Comparison of ENCODE assay signal across 17 mouse cellular contexts in the genomic region with DNA sequence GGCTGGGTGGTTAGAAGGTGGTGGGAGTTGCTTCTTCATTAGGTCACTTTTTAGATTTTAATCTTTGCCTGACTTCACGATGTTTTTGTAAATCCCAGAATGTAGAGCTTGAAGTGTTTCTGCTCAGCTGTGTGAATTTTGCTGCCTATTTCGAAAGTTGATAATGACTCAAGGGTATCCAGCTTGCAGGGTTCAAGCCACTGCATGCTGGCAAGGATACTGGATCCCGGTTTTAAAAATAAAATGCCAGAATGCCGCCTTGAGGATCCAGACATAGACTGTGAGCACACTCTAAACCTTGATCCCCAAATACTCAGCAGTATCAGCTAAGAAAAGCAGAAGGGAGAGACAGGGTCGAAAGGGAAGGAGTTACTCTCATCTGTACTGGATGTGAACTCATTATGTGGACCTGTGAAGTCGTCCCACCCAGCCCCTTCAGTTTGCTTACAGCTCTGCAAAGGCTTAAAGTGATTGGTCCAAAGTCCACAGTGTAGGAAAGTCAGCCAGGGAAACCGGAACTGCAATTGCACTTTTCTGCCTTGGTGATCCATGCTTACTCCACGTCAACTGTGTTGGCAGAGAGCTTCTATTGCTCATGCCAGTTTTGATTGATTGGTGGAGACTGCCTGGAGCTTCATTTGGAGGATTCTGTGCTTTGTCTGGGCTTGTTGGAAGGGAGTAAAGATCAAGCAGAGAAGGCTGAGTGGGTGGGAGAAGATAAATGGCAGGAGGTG. TPM values are rescaled to one million over a fixed set of nuclear protein-coding genes. Genes with fewer than 3 reads are reported as not detected.
DNase-seq lines count a peak whose midpoint lies in the region; ATAC-seq and TF ChIP-seq lines count a peak whose summit lies in the region.
"Had no signal": no experiment of that assay in that cellular context is flagged by ENCODE, and none has a peak within 500 bp of the region (broad histone marks: within the 10 kb centered on the region; RNA-seq: fewer than 3 reads in every experiment).

No protein-coding gene starts in this region.

- H3K4me2 ChIP-seq in forebrain, embryonic 16.5 days (ENCODE audit: low read length) = no peak overlapping the region
- H3K4me2 ChIP-seq in forebrain, embryonic 14.5 days (ENCODE audit: low read length) = no peak overlapping the region
- H3K4me2 ChIP-seq in limb, embryonic 14.5 days (replicated peaks; ENCODE audit: low read depth, low read length, severe bottlenecking) = no peak overlapping the region
- no peak overlapping the region for H3K4me2 ChIP-seq in intestine, embryonic 14.5 days (ENCODE audit: low read length)
- no peak overlapping the region for H3K4me2 ChIP-seq in stomach, postnatal 0 days (replicated peaks; ENCODE audit: low read depth)
- H3K4me2 ChIP-seq: heart, embryonic 12.5 days; limb, embryonic 13.5 days had no signal

- H3K4me1 ChIP-seq in forebrain, embryonic 16.5 days (replicated peaks; ENCODE audit: control insufficient read depth, insufficient read depth, low read length) = peaks cover 4% of the 10 kb centered on the region
- H3K4me1 ChIP-seq in forebrain, embryonic 14.5 days (ENCODE audit: control insufficient read depth, insufficient read depth, low read length) = no peaks in the 10 kb centered on the region
- 0 out of 2 replicates have a peak, but pooled peaks cover 5% of the 10 kb centered on the region for H3K4me1 ChIP-seq in limb, embryonic 14.5 days (ENCODE audit: control insufficient read depth, insufficient read depth, low read length)
- no peaks in the 10 kb centered on the region for H3K4me1 ChIP-seq in limb, embryonic 10.5 days
- peaks cover 8% of the 10 kb centered on the region; the same call in 1 of the 2 replicates for H3K4me1 ChIP-seq in intestine, embryonic 14.5 days (replicated peaks; ENCODE audit: control insufficient read depth, insufficient read depth, low read length)
- no peaks in the 10 kb centered on the region for H3K4me1 ChIP-seq in stomach, postnatal 0 days (replicated peaks; ENCODE audit: control insufficient read depth, insufficient read depth)

- H3K4me3 ChIP-seq in forebrain, embryonic 16.5 days (replicated peaks; ENCODE audit: low read length) = no peak overlapping the region
- H3K4me3 ChIP-seq in forebrain, embryonic 14.5 days (ENCODE audit: low read depth, low read length) = no peak overlapping the region
- no peak overlapping the region for H3K4me3 ChIP-seq in limb, embryonic 14.5 days (replicated peaks; ENCODE audit: low read length)
- H3K4me3 ChIP-seq in limb, embryonic 10.5 days = no peak overlapping the region
- no peak overlapping the region for H3K4me3 ChIP-seq in intestine, embryonic 14.5 days (ENCODE audit: low read depth, low read length)
- H3K4me3 ChIP-seq in stomach, postnatal 0 days (ENCODE audit: low read depth, low read length) = no peak overlapping the region
- H3K4me3 ChIP-seq: heart, embryonic 12.5 days; limb, embryonic 13.5 days; midbrain, embryonic 10.5 days had no signal

- no peaks in the 10 kb centered on the region for H3K36me3 ChIP-seq in forebrain, embryonic 16.5 days (ENCODE audit: control insufficient read depth, insufficient read depth)
- H3K36me3 ChIP-seq in forebrain, embryonic 14.5 days (ENCODE audit: control insufficient read depth, insufficient read depth, low read length) = peaks cover 5% of the 10 kb centered on the region; the same call in 1 of the 2 replicates
- peaks cover 2% of the 10 kb centered on the region; the same call in 1 of the 2 replicates for H3K36me3 ChIP-seq in limb, embryonic 14.5 days (ENCODE audit: control insufficient read depth, insufficient read depth, low read length)
- H3K36me3 ChIP-seq in limb, embryonic 10.5 days = peaks cover 63% of the 10 kb centered on the region
- peaks cover 3% of the 10 kb centered on the region; the same call in 1 of the 2 replicates for H3K36me3 ChIP-seq in intestine, embryonic 14.5 days (ENCODE audit: control insufficient read depth, insufficient read depth, low read length)
- no peaks in the 10 kb centered on the region for H3K36me3 ChIP-seq in stomach, postnatal 0 days (ENCODE audit: control insufficient read depth, insufficient read depth, low read length)
- H3K36me3 ChIP-seq: heart, embryonic 12.5 days had no signal

- no peak for DNase-seq in forebrain, embryonic 14.5 days (ENCODE audit: low spot score)
- peak; percentile 17 for DNase-seq in limb, embryonic 14.5 days (ENCODE audit: low spot score)
- no peak for DNase-seq in limb, embryonic 10.5 days (ENCODE audit: low spot score)
- DNase-seq in intestine, embryonic 14.5 days (ENCODE audit: low spot score) = no peak
- DNase-seq in stomach, postnatal 0 days (ENCODE audit: low spot score) = peak; percentile 56
- DNase-seq in ovary, postnatal 14 days (ENCODE audit: low spot score) = no peak
- DNase-seq in layer of hippocampus, adult 9-11 months = no peak
- DNase-seq: layer of hippocampus, postnatal 36 days; lung, postnatal 10 days; spleen, adult 18-20 months; thymus, postnatal 14 days had no signal

- H3K27me3 ChIP-seq in forebrain, embryonic 16.5 days (replicated peaks; ENCODE audit: control insufficient read depth, insufficient read depth, low read length) = no peaks in the 10 kb centered on the region
- no peaks in the 10 kb centered on the region for H3K27me3 ChIP-seq in forebrain, embryonic 14.5 days (replicated peaks; ENCODE audit: control insufficient read depth, insufficient read depth, low read length)
- no peaks in the 10 kb centered on the region for H3K27me3 ChIP-seq in limb, embryonic 14.5 days (ENCODE audit: control insufficient read depth, insufficient read depth, low read length)
- H3K27me3 ChIP-seq in limb, embryonic 10.5 days (ENCODE audit: low read depth, poor library complexity, severe bottlenecking) = no peaks in the 10 kb centered on the region
- H3K27me3 ChIP-seq in intestine, embryonic 14.5 days (replicated peaks; ENCODE audit: control insufficient read depth, insufficient read depth, low read length) = no peaks in the 10 kb centered on the region
- H3K27me3 ChIP-seq in stomach, postnatal 0 days (ENCODE audit: control insufficient read depth, insufficient read depth, low read length) = no peaks in the 10 kb centered on the region
- H3K27me3 ChIP-seq: heart, embryonic 12.5 days; limb, embryonic 13.5 days; Patski had no signal

- no peak for TF ChIP-seq EP300 in stomach, postnatal 0 days (optimal IDR thresholded peaks at IDR 0.05)

- ATAC-seq in forebrain, embryonic 16.5 days = 0 out of 2 replicates have a peak, but pooled peaks have one; percentile 13
- no peak for ATAC-seq in forebrain, embryonic 14.5 days
- no peak for ATAC-seq in limb, embryonic 14.5 days (ENCODE audit: low FRiP score, low read depth)
- ATAC-seq in intestine, embryonic 14.5 days (replicated peaks; ENCODE audit: low FRiP score, low TSS enrichment, low read depth) = peak; percentile 85
- ATAC-seq in stomach, postnatal 0 days (ENCODE audit: low FRiP score, low TSS enrichment) = peak; percentile 94
- ATAC-seq: hindbrain, embryonic 16.5 days; Patski had no signal

- no peak overlapping the region for H3K9ac ChIP-seq in forebrain, embryonic 16.5 days (replicated peaks; ENCODE audit: low read depth, low read length)
- no peak overlapping the region for H3K9ac ChIP-seq in forebrain, embryonic 14.5 days (ENCODE audit: low read length)
- no peak overlapping the region for H3K9ac ChIP-seq in limb, embryonic 14.5 days (ENCODE audit: low read depth, low read length, severe bottlenecking)
- H3K9ac ChIP-seq in intestine, embryonic 14.5 days (ENCODE audit: low read length) = no peak overlapping the region
- no peak overlapping the region for H3K9ac ChIP-seq in stomach, postnatal 0 days (ENCODE audit: low read length)
- H3K9ac ChIP-seq: heart, embryonic 12.5 days; limb, embryonic 13.5 days had no signal

- TF ChIP-seq POLR2A in limb, embryonic 14.5 days (IDR thresholded peaks at IDR 0.05; ENCODE audit: borderline replicate concordance, extremely low read depth, insufficient read depth, insufficient read length) = no peak

- 79% methylated on average over 8 of the region's 8 CpGs for WGBS in forebrain, embryonic 16.5 days
- 83% methylated on average over 8 of the region's 8 CpGs for WGBS in forebrain, embryonic 14.5 days
- 64% methylated on average over 8 of the region's 8 CpGs for WGBS in limb, embryonic 14.5 days
- 64% methylated on average over 8 of the region's 8 CpGs for WGBS in limb, embryonic 10.5 days
- 57% methylated on average over 8 of the region's 8 CpGs for WGBS in intestine, embryonic 14.5 days
- WGBS in stomach, postnatal 0 days = 39% methylated on average over 8 of the region's 8 CpGs

- no peak overlapping the region for H3K27ac ChIP-seq in forebrain, embryonic 16.5 days (ENCODE audit: low read length)
- no peak overlapping the region for H3K27ac ChIP-seq in forebrain, embryonic 14.5 days (ENCODE audit: low read depth, low read length)
- no peak overlapping the region for H3K27ac ChIP-seq in limb, embryonic 14.5 days (replicated peaks; ENCODE audit: low read depth, low read length)
- no peak overlapping the region for H3K27ac ChIP-seq in limb, embryonic 10.5 days
- no peak overlapping the region for H3K27ac ChIP-seq in intestine, embryonic 14.5 days (ENCODE audit: low read depth)
- peak overlapping the region; percentile 36 for H3K27ac ChIP-seq in stomach, postnatal 0 days (replicated peaks)
- H3K27ac ChIP-seq: limb, embryonic 13.5 days; midbrain, embryonic 10.5 days had no signal

- TF ChIP-seq CTCF in stomach, postnatal 0 days (IDR thresholded peaks at IDR 0.05; ENCODE audit: low read depth) = no peak

- H3K9me3 ChIP-seq in forebrain, embryonic 16.5 days (ENCODE audit: control insufficient read depth, low read length) = no peaks in the 10 kb centered on the region
- H3K9me3 ChIP-seq in forebrain, embryonic 14.5 days (replicated peaks; ENCODE audit: control insufficient read depth, low read length) = no peaks in the 10 kb centered on the region
- H3K9me3 ChIP-seq in limb, embryonic 14.5 days (ENCODE audit: control insufficient read depth, low read length) = no peaks in the 10 kb centered on the region
- no peaks in the 10 kb centered on the region for H3K9me3 ChIP-seq in limb, embryonic 10.5 days (replicated peaks)
- no peaks in the 10 kb centered on the region for H3K9me3 ChIP-seq in intestine, embryonic 14.5 days (ENCODE audit: control insufficient read depth, low read length)
- H3K9me3 ChIP-seq in stomach, postnatal 0 days (ENCODE audit: control insufficient read depth, low read length) = no peaks in the 10 kb centered on the region
- H3K9me3 ChIP-seq: heart, embryonic 12.5 days; limb, embryonic 13.5 days; midbrain, embryonic 10.5 days had no signal

RNA-seq across cellular contexts. Expression of a gene that starts 28.1 kb away (rescaled TPM):
- 20.5 and 22.2 TPM in 2 replicates for polyA plus RNA-seq in forebrain, embryonic 16.5 days (2015; fragmentation: Nextera tagmentation; extraction: Ambion mirVana)
- polyA plus RNA-seq in forebrain, embryonic 14.5 days (2014; fragmentation: Nextera tagmentation; extraction: Ambion mirVana) = 18.7 and 20.0 TPM in 2 replicates
- polyA plus RNA-seq in limb, embryonic 14.5 days (2012; rRNA removed) = 26.7 and 33.1 TPM in 2 replicates
- 3.8 and 4.2 TPM in 2 replicates for polyA plus RNA-seq in limb, embryonic 14.5 days (2014; fragmentation: Nextera tagmentation; extraction: Ambion mirVana)
- polyA plus RNA-seq in limb, embryonic 10.5 days (2016; fragmentation: Nextera tagmentation; extraction: Ambion mirVana) = 9.8 and 10.3 TPM in 2 replicates
- 3.5 and 5.1 TPM in 2 replicates for polyA plus RNA-seq in intestine, embryonic 14.5 days (2014; fragmentation: Nextera tagmentation; extraction: Ambion mirVana)
- polyA plus RNA-seq in stomach, postnatal 0 days (2015; fragmentation: Nextera tagmentation; extraction: Ambion mirVana) = 0.93 and 1.1 TPM in 2 replicates

Comparison
In these comparisons a context has a peak if more than half of its experiments do, and no peak if none do; other contexts are left out.
1. ATAC-seq: peak in forebrain, embryonic 16.5 days (single experiment), intestine, embryonic 14.5 days (single experiment) and stomach, postnatal 0 days (single experiment); none in forebrain, embryonic 14.5 days (single experiment) and limb, embryonic 14.5 days (single experiment).
2. DNase-seq: peak in limb, embryonic 14.5 days (single experiment) and stomach, postnatal 0 days (single experiment); none in forebrain, embryonic 14.5 days (single experiment), limb, embryonic 10.5 days (single experiment), intestine, embryonic 14.5 days (single experiment), ovary, postnatal 14 days (single experiment) and layer of hippocampus, adult 9-11 months (single experiment).